Mouse (Mus musculus) cerebellum, postnatal 10 days (tissue): ENCODE data around the gene Sdha.
A peak's percentile ranks its signal among the peaks of the same experiment; 100 is the strongest.

Experiments used
- DNase-seq, 2 experiments: peaks; one replicate each; pipeline ENCODE4 v3.0.0; 2021; ENCODE audit warnings: mixed read lengths in 2 of 2

Gene Sdha

DNA sequence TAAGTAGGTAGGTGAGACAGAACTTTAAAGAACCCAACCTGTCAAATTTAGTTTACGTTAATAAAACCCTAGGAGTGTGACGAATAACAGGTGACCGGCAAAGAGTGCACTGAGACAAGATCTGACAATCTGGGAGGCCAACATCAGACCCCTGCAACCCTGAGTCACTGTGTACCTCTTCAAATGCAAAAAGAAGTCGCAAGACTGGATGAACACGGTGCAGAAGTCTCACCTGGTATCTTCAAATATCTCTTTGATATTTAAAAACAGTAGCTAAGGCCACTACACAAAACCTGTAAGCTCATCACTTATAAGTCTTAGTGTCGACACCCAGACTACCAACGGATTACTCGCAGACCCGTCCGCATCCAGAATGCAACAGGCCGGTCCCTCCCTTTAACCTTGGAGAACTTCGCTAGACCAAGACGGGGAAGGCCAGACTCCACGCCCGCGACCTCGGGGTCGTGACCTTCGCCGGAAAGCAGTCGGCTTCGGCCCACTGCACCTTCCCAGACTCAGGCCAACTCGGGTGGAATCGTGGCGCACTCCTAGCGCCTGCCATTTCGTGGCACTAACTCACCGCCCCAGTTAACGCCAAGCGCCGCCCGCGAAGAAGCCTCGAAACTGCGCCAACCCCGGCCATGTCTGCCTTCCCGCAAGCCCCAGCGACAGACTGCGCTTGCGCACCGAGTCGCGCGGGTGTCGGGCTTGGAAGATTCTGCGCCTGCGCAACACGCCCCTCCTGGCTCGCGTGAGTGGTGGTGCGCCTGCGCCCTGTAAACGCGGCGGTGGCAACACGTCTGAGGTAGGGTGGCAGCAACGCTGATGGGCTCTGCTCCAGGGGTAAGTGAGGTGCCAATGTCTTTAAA is at the start of gene Sdha, which contains the start of gene Ccdc127:
Gene Sdha, minus strand, starts transcription at position 715 of the 869 bp plus-strand sequence.
Gene Ccdc127, plus strand, starts transcription at position 744 of the 869 bp plus-strand sequence.
- DNase-seq, result peak; percentile 98 to 99

GRCm38 (mm10) chr13:74399298-74399839 is 49.3 kb upstream of the Sdha start, which contains the start of gene Ftl1-ps1:
Gene Ftl1-ps1 (plus strand): TSS chr13:74399694.
- DNase-seq, result peak in 1 of 2 experiments; percentile 6

DNA sequence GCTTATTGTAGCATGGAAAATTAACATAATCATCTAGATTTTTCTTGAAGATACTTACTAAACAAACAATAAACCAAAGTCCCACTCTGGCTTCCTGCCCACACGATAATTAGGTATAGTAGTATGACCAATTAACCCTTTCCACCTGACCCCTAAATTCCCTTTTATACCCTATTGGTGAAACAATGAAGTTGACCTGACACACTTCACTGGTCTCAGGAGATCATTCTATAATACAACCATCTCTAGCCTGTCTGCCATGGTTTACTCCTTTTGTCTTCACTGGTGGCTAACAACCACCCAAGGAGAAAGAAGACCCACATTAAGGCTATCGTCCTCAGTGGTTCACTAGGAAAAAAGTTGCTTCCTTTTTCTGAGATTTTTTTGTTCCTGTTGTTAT is 41.1 kb upstream of the Sdha start:
- DNase-seq, result peak; percentile 17 to 26

- DNase-seq, result peak; percentile 80 to 82
These were observed 40.4 kb upstream of the Sdha start, which contains the start of gene Zfp72 for GRCm38 (mm10) chr13:74390371-74390990. Gene Zfp72 (minus strand): TSS chr13:74390836.

GRCm38 (mm10) chr13:74389730-74390129 is 39.6 kb upstream of the Sdha start:
- DNase-seq, result no peak

GRCm38 (mm10) chr13:74382289-74382688 is 32.2 kb upstream of the Sdha start:
- no peak for DNase-seq

DNA sequence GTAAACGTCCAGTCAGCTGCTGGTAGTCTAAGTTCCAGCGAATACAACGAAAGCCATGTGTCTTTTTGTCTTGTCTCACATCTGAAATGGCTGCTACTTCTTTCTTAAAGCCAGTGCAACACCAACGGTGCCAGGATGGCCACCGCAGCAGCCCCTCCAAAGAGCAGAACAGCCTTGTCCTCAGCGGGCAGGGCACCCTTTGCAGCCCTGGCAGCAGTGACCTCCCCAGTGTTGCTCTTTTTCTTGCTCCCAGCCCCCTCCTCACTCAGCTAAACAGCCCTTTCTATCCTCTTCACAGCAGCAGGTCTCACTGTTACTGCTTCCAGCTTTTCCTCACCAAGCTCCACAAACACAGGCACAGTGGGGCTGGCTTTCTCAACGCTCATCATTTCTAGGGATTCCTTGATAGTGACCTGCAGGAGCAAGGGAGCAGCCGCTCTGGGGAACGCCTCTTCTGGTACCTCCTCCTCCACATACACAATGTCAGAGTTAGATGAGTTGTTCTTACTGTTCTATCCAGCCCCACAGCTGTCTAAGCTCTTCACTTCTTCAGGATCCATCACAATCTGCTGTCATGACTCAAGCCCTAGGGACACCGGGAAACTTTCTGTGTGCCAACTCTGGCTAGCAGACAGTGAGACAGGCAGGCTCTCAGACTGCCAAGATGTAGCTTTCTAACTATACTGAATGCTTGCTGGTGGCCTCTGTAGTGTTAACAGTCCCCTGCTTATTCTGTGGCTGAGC is 31.6 kb upstream of the Sdha start:
- DNase-seq, result peak; percentile 40 to 56

DNA sequence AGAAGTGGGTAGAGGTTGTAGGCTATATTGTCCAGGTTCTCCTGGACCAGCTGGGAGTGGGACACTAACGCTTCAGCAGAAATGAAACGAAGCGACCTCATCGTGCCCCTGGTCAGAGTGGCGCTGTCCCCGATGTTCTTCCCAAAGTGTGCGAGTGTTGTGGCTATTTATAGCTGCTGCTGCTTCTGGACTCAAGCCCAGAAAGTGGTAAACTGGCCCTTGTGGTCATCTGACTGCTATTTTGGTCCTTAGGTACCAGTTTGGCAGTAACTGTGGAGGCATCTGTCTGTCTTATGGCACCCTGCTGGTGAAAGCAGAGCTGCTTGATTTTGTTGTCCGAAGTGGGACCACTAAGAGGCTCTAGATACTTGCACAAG is 13.8 kb upstream of the Sdha start, which contains the start of gene Lrrc14b:
Gene Lrrc14b, minus strand, starts transcription at position 147 of the 377 bp plus-strand sequence.
- DNase-seq, result peak; percentile 39 to 46

- DNase-seq, result peak in 1 of 2 experiments; percentile 10
These were observed 13.2 kb upstream of the Sdha start for GRCm38 (mm10) chr13:74363176-74363858.

GRCm38 (mm10) chr13:74362218-74362617 is 12.1 kb upstream of the Sdha start:
- no peak for DNase-seq

DNA sequence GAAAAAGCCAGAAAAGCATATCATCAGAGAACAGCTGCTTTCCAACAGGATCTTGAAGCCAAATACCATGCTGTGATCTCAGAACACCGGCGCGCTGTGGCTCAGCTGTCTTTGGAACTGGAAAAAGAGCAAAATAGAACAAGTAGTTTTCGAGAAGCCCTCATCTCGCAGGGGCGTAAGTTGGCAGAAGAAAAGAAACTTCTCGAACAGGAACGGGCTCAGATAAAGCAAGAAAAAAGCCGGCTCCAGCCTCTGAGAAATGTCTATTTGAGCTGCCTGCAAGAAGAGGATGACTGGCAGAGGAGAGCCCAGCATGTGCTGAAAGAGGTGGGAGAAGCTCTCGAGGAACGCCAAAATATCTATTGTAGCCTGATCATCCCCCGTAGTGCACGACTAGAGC is 6.4 kb upstream of the Sdha start:
- no peak for DNase-seq

- DNase-seq, result no peak
These were observed 391 bp upstream of the Sdha start for GRCm38 (mm10) chr13:74350435-74350906.

DNA sequence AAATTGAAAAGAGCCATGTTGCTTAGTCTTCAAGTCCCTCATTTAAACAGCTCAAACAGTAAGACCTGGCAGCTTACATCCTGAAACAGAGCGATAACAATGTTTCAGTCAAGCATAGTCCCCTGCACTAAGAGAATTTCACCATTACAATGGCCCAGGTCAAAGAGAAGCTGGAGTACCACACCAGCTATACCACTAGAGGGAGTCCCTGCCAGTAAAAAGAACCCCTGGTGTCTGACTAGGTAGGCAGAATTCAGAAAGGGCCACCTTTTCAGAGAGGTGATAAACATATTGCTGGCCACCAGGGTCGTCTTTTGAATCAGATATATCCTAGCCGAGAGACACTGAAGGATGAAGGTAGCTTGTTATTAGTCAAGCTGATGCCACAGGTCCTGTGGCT is 9.0 kb downstream of the Sdha start:
- DNase-seq, result peak; percentile 54 to 65

GRCm38 (mm10) chr13:74329321-74329720 is 20.8 kb downstream of the Sdha start:
- no peak for DNase-seq

DNA sequence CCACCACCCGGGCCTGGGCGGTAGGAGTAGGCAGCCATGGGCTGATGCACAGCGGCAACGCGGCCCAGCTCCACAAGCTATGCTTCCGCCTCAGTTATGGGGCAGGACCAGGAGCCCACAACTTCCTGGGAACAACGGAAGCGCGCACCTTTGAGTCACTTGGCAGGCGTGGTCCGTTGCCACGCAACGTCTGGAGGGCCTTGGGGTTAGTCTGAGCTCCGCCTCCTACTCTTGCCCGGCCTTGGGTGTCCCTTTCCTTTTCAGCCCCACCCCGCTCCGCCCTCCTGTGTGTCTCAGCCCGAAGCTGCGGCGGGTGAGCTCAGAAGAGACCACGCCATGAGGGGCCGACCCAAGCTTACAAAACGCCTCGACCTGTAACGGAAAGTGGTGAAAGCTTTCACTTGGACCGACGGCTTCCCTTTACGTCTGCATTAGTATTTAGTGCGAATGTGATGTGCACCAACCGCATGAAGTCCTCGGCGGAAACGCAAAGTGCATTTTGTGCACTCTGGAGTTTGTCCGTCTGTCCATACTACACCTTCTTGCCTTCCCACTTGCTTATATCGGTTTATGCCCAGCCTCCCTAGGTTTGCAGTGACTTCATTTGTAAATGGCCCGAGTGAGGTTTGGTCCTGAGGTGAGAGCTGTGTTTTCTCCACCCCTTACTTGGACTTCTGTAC is 32.8 kb downstream of the Sdha start, which contains the start of gene Pdcd6:
Gene Pdcd6, minus strand, starts transcription at position 411 of the 680 bp plus-strand sequence.
- DNase-seq, result peak; percentile 85 to 93

- DNase-seq, result no peak
These were observed 33.3 kb downstream of the Sdha start for GRCm38 (mm10) chr13:74316789-74317169.

- no peak for DNase-seq
These were observed 33.7 kb downstream of the Sdha start for GRCm38 (mm10) chr13:74316386-74316785.

- no peak for DNase-seq
These were observed 35.5 kb downstream of the Sdha start for GRCm38 (mm10) chr13:74314616-74315015.

DNA sequence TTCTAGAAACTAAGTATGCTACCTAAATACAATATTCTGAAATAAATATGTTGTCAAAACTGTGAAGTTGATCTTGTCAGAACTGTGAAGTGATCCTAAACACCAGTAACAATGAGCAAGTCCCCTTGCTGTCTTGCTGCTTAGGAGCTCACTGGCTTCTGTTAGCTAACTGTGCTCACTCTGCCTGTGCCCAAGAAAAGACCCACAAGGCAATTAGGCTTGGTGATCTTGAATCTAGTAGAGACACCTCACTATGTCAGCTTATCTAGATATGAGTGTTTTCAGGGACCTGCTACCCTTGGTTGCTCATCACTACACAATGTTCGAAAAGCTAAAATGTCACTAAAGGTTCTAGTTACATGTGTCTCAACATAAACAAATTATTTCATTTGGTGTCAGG is 44.3 kb downstream of the Sdha start:
- no peak for DNase-seq

- DNase-seq, result no peak
These were observed 44.7 kb downstream of the Sdha start for GRCm38 (mm10) chr13:74305380-74305779.
